Mouse (Mus musculus) heart, adult 2 months (tissue): ENCODE results near the gene Fosb. TPM values are rescaled to one million over a fixed set of nuclear protein-coding genes. Genes with fewer than 3 reads are reported as not detected.
A peak's percentile ranks its signal among the peaks of the same experiment; 100 is the strongest.

Source experiments
- DNase-seq, 2 experiments: peaks; one replicate each; pipeline ENCODE4 v3.0.0; 2021
- H3K27ac ChIP-seq: fragments of 200-600 bp; 2 replicates; pipeline ENCODE4 v1.8.1; 2022
- H3K27me3 ChIP-seq: fragments of 200-500 bp; 2 replicates; pipeline ENCODE4 v1.6.1; 2012; ENCODE audit warnings: mild to moderate bottlenecking, low read length, inconsistent platforms, mixed read lengths; ENCODE audit not compliant: control insufficient read depth, insufficient read depth
- H3K36me3 ChIP-seq: fragments of 200-500 bp; 2 replicates; pipeline ENCODE4 v1.6.1; 2012; ENCODE audit warnings: low read length, inconsistent platforms; ENCODE audit not compliant: control insufficient read depth, insufficient read depth
- H3K4me1 ChIP-seq: fragments of 200-500 bp; 2 replicates; pipeline ENCODE4 v1.6.1; 2011; ENCODE audit warnings: low read length; ENCODE audit not compliant: control insufficient read depth, insufficient read depth
- H3K4me3 ChIP-seq: fragments of 200-600 bp; 2 replicates; pipeline ENCODE4 v1.8.1; 2022
- H3K79me2 ChIP-seq: fragments of 200-500 bp; replicated peaks from 2 replicates; pipeline ENCODE4 v1.6.1; 2012; ENCODE audit warnings: mild to moderate bottlenecking, inconsistent platforms, low read length, moderate library complexity, mixed read lengths; ENCODE audit not compliant: control insufficient read depth, insufficient read depth
- H3K9ac ChIP-seq: fragments of 200-500 bp; 2 replicates; pipeline ENCODE4 v1.6.1; 2012; ENCODE audit warnings: low read depth, mild to moderate bottlenecking, control low read depth, inconsistent platforms, low read length, mixed read lengths
- CTCF ChIP-seq: fragments of 200-600 bp; IDR thresholded peaks from 2 replicates; pipeline ENCODE4 v1.8.1; 2022; ENCODE audit warnings: antibody characterized with exemption, mild to moderate bottlenecking, moderate library complexity
- EP300 ChIP-seq: fragments of 200-500 bp; IDR thresholded peaks from 2 replicates; pipeline ENCODE4 v1.6.1; 2011; ENCODE audit warnings: low read depth, low read length, control low read depth; ENCODE audit not compliant: insufficient read depth
- POLR2A ChIP-seq: fragments of 200-500 bp; IDR thresholded peaks from 2 replicates; pipeline ENCODE4 v1.6.1; 2011; ENCODE audit warnings: mild to moderate bottlenecking, low read depth, low read length, control low read depth; ENCODE audit not compliant: insufficient read depth
- WGBS: fragments of 180-500 bp; shearing (Covaris S2); methylation state at CpG from one replicate; pipeline ENCODE4 v1.1.7; 2018; 5-methylcytosine and 5-hydroxymethylcytosine counted together
- intact Hi-C: fragments of 180-260 bp; cut with DNase I; formaldehyde crosslinking; loops from one replicate; pipeline ENCODE4 v1.15.1; 2025
- polyA plus RNA-seq: library from polyadenylated mRNA; depleted of rRNA; stranded (reverse); fragments of >200 nt; gene quantifications from 2 replicates; pipeline ENCODE4 v1.2.3, GENCODE M21; 2012
- total RNA-seq, 2 experiments: library from RNA; stranded (reverse); gene quantifications; 2 replicates each; pipeline ENCODE4 v1.2.3; 2021

Gene Fosb
- total and polyA plus RNA-seq, 3 experiments = 0.89 to 1.1 (median 0.94) TPM

DNA sequence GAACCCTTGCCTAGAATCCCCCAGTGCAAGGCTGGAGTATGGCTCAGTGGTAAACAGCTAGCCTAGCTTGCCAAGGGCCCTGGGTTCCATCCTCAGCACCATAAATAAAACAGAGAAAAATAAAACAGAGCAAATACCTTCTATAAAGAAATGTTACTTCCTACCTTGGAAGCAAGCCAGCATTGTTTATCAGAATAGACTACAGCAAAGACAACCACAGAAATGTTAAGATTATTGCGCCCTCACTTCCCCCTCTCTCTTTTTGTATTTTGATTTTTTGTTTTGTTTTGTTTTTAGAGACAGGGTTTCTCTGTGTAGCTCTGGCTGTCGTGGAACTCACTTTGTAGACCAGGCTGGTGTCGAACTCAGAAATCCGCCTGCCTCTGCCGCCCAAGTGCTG lies 12.1 kb downstream of the Fosb start:
- H3K27ac ChIP-seq = no peak overlapping the region
- 0 out of 2 replicates have a peak, but pooled peaks cover 1% of the 10 kb centered on the region for H3K79me2 ChIP-seq
- H3K36me3 ChIP-seq = no peaks in the 10 kb centered on the region
- intact Hi-C loops = loop anchor here (2.0 to 5.0 kb wide), 3 partner anchors 17 to 119 kb away; no protein-coding TSS in a partner anchor
- no peaks in the 10 kb centered on the region for H3K27me3 ChIP-seq
- WGBS = 82% methylated on average over 5 of the region's 5 CpGs
- peaks cover 2% of the 10 kb centered on the region for H3K4me1 ChIP-seq
- TF ChIP-seq CTCF (no peak), EP300 (no peak), POLR2A (no peak)
- H3K4me3 ChIP-seq = no peak overlapping the region
- H3K9ac ChIP-seq = no peak overlapping the region
- no peak for DNase-seq

- DNase-seq = no peak
- intact Hi-C loops = loop anchor here (2.0 to 5.0 kb wide), 3 partner anchors 18 to 118 kb away; no protein-coding TSS in a partner anchor
- WGBS = 85% methylated on average over 6 of the region's 6 CpGs
- H3K27ac ChIP-seq = no peak overlapping the region
- peaks cover 2% of the 10 kb centered on the region for H3K4me1 ChIP-seq
- 0 out of 2 replicates have a peak, but pooled peaks cover 1% of the 10 kb centered on the region for H3K79me2 ChIP-seq
- no peak for TF ChIP-seq EP300
- peak; percentile 35 for TF ChIP-seq CTCF
- no peaks in the 10 kb centered on the region for H3K36me3 ChIP-seq
- no peak overlapping the region for H3K9ac ChIP-seq
- H3K27me3 ChIP-seq = no peaks in the 10 kb centered on the region
- no peak overlapping the region for H3K4me3 ChIP-seq
Observed at GRCm38 (mm10) chr7:19297034-19297433, 12.8 kb downstream of the Fosb start.

DNA sequence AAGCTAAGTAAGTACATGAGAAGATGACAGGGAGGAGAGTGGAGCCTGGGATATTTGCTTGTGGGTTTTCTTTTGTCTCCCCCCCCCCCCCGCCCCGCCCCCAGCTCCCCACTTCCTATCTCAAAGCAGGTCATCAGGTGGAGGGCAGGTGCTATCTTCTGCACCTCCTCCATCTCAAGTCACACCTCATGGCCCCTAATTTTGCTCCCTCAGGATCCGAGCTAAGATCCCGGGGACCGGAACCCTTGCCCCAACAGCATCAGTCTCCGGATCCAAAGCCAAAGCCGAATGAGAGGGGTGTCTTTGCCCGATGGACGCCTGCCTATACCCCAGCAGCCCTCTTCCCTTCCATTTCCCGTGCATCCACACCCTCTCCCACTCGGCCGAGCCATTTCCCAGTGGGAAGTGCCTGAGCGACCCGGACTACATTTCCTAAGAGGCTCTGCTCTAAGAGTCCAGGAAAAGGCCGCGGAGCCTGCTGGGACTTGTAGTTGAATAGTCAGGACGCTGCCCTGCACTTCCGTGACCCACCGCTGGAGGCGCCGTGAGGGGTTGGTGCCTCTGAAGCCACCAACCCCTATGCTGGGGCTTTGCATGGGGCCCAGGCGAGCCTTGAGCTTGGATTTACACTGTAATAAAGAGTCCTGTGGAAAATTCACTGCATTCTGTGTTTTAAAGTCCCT lies 14.2 kb downstream of the Fosb start:
- Histone ChIP-seq H3K27me3 (no peaks in the 10 kb centered on the region), H3K9ac (peak overlapping the region; percentile 52), H3K4me3 (peak overlapping the region; percentile 35; the same call in 1 of the 2 replicates), H3K27ac (peak overlapping the region; percentile 52), H3K36me3 (no peaks in the 10 kb centered on the region), H3K79me2 (0 out of 2 replicates have a peak, but pooled peaks cover 1% of the 10 kb centered on the region), H3K4me1 (no peaks in the 10 kb centered on the region)
- intact Hi-C loops = loop anchor here (2.0 to 5.0 kb wide), 3 partner anchors 19 to 117 kb away; no protein-coding TSS in a partner anchor
- peak; percentile 94 to 99 for DNase-seq
- TF ChIP-seq POLR2A (0 out of 2 replicates have a peak, but pooled peaks have one; percentile 39), CTCF (no peak; the same call in 1 of the 2 replicates)
- 12% methylated on average over 20 of the region's 22 CpGs for WGBS

GRCm38 (mm10) chr7:19290969-19291596 lies 18.8 kb downstream of the Fosb start:
- Histone ChIP-seq H3K79me2 (0 out of 2 replicates have a peak, but pooled peaks cover 1% of the 10 kb centered on the region), H3K36me3 (no peaks in the 10 kb centered on the region), H3K4me1 (no peaks in the 10 kb centered on the region), H3K27ac (peak overlapping the region; percentile 90), H3K9ac (peak overlapping the region; percentile 79), H3K4me3 (peak overlapping the region; percentile 42), H3K27me3 (no peaks in the 10 kb centered on the region)
- intact Hi-C loops = no loop called here
- peak; percentile 66 to 73 for DNase-seq
- WGBS = 3% methylated on average over 20 of the region's 20 CpGs
- TF ChIP-seq POLR2A = 0 out of 2 replicates have a peak, but pooled peaks have one; percentile 33
- no peak for TF ChIP-seq EP300

DNA sequence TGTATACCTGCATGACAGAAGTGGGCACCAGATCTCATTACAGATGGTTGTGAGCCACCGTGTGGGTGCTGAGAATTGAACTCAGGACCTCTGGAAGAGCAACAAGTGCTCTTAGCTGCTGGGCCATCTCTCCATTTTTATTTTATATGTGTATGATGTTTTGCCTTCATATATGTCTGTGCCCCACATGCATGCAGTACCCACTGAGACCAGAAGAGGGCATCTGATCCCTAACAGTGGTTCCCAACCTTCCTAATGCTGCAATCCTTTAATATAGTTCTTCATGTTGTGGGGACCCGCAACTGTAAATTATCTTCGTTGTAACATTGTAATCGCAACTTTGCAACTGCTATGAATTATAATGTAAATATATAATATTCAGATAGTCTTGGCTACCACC lies 25.1 kb downstream of the Fosb start:
- TF ChIP-seq EP300 (no peak), CTCF (peak; percentile 94)
- intact Hi-C loops = no loop called here
- no peak for DNase-seq

DNA sequence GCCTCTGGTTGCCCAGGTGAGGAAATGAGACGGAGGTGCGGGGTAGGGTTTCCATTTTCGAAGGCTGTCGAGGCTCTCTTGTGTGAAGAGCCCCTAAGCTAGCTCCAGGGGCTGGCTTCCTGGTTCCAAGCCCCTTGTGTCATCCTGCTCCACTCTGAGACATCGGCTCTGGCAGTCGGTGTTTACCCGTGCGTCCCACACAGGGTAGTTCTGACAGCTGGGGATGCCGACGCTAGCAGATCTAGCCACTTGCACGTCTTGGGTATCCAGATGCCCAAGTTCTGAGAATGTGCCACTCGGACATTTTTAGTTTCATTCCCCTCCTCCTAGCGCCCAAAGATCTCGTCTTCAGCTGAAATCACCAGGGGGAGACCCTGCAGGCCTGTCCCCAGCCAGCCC lies 26.4 kb downstream of the Fosb start:
- intact Hi-C loops = loop anchor here (2.0 kb wide), 1 partner anchor 105 kb away; no protein-coding TSS in a partner anchor
- TF ChIP-seq POLR2A (no peak), EP300 (no peak), CTCF (no peak)
- H3K27ac ChIP-seq = no peak overlapping the region
- H3K79me2 ChIP-seq = no peaks in the 10 kb centered on the region
- no peak for DNase-seq
- no peaks in the 10 kb centered on the region for H3K4me1 ChIP-seq
- no peaks in the 10 kb centered on the region for H3K36me3 ChIP-seq
- no peak overlapping the region for H3K9ac ChIP-seq
- peaks cover 9% of the 10 kb centered on the region for H3K27me3 ChIP-seq
- H3K4me3 ChIP-seq = no peak overlapping the region
- 38% methylated on average over 14 of the region's 14 CpGs for WGBS

More for the DNA sequence above, 25.1 kb downstream of the Fosb start:
- 26% methylated on average over 4 of the region's 4 CpGs for WGBS
- no peaks in the 10 kb centered on the region for H3K79me2 ChIP-seq
- no peak overlapping the region for H3K9ac ChIP-seq
- H3K27me3 ChIP-seq = peaks cover under 1% of the 10 kb centered on the region
- no peak overlapping the region for H3K27ac ChIP-seq
- H3K4me1 ChIP-seq = no peaks in the 10 kb centered on the region
- no peaks in the 10 kb centered on the region for H3K36me3 ChIP-seq
- H3K4me3 ChIP-seq = no peak overlapping the region
